Mouse (Mus musculus): Measurements from ENCODE around the gene Dqx1. TPM values are rescaled to one million over a fixed set of nuclear protein-coding genes. Genes with fewer than 3 reads are reported as not detected.

Gene Dqx1
- polyA plus RNA-seq, 1 experiment: 0.84 TPM

GRCm38 (mm10) chr6:83101316-83101687, 43.7 kb downstream of the Dqx1 start, which contains the start of the genes Ccdc142 and Gm42688:
Gene Ccdc142, plus strand, starts transcription at chr6:83101601.
Gene Gm42688, plus strand, starts transcription at chr6:83101617.
- TF ChIP-seq CTCF (IDR thresholded peaks at IDR 0.05; ENCODE audit: control insufficient read depth, insufficient read depth, insufficient replicate concordance, low read depth, low read length) (peak; percentile 30; the same call in 1 of the 2 replicates), POLR2A (IDR thresholded peaks at IDR 0.05; ENCODE audit: control insufficient read depth, low read depth, low read length) (peak; percentile 93)
- Histone ChIP-seq H3K4me1 (ENCODE audit: control insufficient read depth, insufficient read depth, low read length) (peaks cover 19% of the 10 kb centered on the region), H3K36me3 (ENCODE audit: control insufficient read depth, insufficient read depth, low read length) (no peaks in the 10 kb centered on the region), H3K27ac (ENCODE audit: control insufficient read depth, insufficient read depth, low read depth, low read length) (peak within 1 kb of the TSS; percentile 97), H3K4me3 (ENCODE audit: control insufficient read depth, low read depth, low read length) (peak within 1 kb of the TSS; percentile 99), H3K27me3 (ENCODE audit: control insufficient read depth, insufficient read depth, low read length) (no peaks in the 10 kb centered on the region)

- H3K4me3 ChIP-seq (ENCODE audit: control insufficient read depth, low read depth, low read length): peak overlapping the region; percentile 99
- TF ChIP-seq POLR2A (IDR thresholded peaks at IDR 0.05; ENCODE audit: control insufficient read depth, low read depth, low read length): no peak; the same call in none of the 2 replicates
- H3K27me3 ChIP-seq (ENCODE audit: control insufficient read depth, insufficient read depth, low read length): no peaks in the 10 kb centered on the region
- no peaks in the 10 kb centered on the region for H3K36me3 ChIP-seq (ENCODE audit: control insufficient read depth, insufficient read depth, low read length)
- H3K4me1 ChIP-seq (ENCODE audit: control insufficient read depth, insufficient read depth, low read length): peaks cover 19% of the 10 kb centered on the region
- peak overlapping the region; percentile 97 for H3K27ac ChIP-seq (ENCODE audit: control insufficient read depth, insufficient read depth, low read depth, low read length)
Measured at GRCm38 (mm10) chr6:83101688-83102556, 44.3 kb downstream of the Dqx1 start.

GRCm38 (mm10) chr6:83103130-83103650, 45.5 kb downstream of the Dqx1 start:
- peaks cover 24% of the 10 kb centered on the region for H3K4me1 ChIP-seq (ENCODE audit: control insufficient read depth, insufficient read depth, low read length)
- no peaks in the 10 kb centered on the region for H3K27me3 ChIP-seq (ENCODE audit: control insufficient read depth, insufficient read depth, low read length)
- peak overlapping the region; percentile 99 for H3K4me3 ChIP-seq (ENCODE audit: control insufficient read depth, low read depth, low read length)
- H3K27ac ChIP-seq (ENCODE audit: control insufficient read depth, insufficient read depth, low read depth, low read length): no peak overlapping the region
- H3K36me3 ChIP-seq (ENCODE audit: control insufficient read depth, insufficient read depth, low read length): no peaks in the 10 kb centered on the region
- no peak for TF ChIP-seq CTCF (IDR thresholded peaks at IDR 0.05; ENCODE audit: control insufficient read depth, insufficient read depth, insufficient replicate concordance, low read depth, low read length)
- no peak for TF ChIP-seq POLR2A (IDR thresholded peaks at IDR 0.05; ENCODE audit: control insufficient read depth, low read depth, low read length)

GRCm38 (mm10) chr6:83104158-83104557, 46.5 kb downstream of the Dqx1 start:
- peaks cover 24% of the 10 kb centered on the region for H3K4me1 ChIP-seq (ENCODE audit: control insufficient read depth, insufficient read depth, low read length)
- H3K27ac ChIP-seq (ENCODE audit: control insufficient read depth, insufficient read depth, low read depth, low read length): no peak overlapping the region
- TF ChIP-seq CTCF (IDR thresholded peaks at IDR 0.05; ENCODE audit: control insufficient read depth, insufficient read depth, insufficient replicate concordance, low read depth, low read length): no peak
- no peak for TF ChIP-seq POLR2A (IDR thresholded peaks at IDR 0.05; ENCODE audit: control insufficient read depth, low read depth, low read length)
- H3K4me3 ChIP-seq (ENCODE audit: control insufficient read depth, low read depth, low read length): no peak overlapping the region
- H3K36me3 ChIP-seq (ENCODE audit: control insufficient read depth, insufficient read depth, low read length): no peaks in the 10 kb centered on the region
- H3K27me3 ChIP-seq (ENCODE audit: control insufficient read depth, insufficient read depth, low read length): no peaks in the 10 kb centered on the region

GRCm38 (mm10) chr6:83107566-83108400, 50.1 kb downstream of the Dqx1 start:
- peak overlapping the region; percentile 97 for H3K4me3 ChIP-seq (ENCODE audit: control insufficient read depth, low read depth, low read length)
- no peaks in the 10 kb centered on the region for H3K27me3 ChIP-seq (ENCODE audit: control insufficient read depth, insufficient read depth, low read length)
- H3K36me3 ChIP-seq (ENCODE audit: control insufficient read depth, insufficient read depth, low read length): no peaks in the 10 kb centered on the region
- no peak for TF ChIP-seq POLR2A (IDR thresholded peaks at IDR 0.05; ENCODE audit: control insufficient read depth, low read depth, low read length)
- peak; percentile 90 for TF ChIP-seq CTCF (IDR thresholded peaks at IDR 0.05; ENCODE audit: control insufficient read depth, insufficient read depth, insufficient replicate concordance, low read depth, low read length)
- H3K27ac ChIP-seq (ENCODE audit: control insufficient read depth, insufficient read depth, low read depth, low read length): no peak overlapping the region
- peaks cover 13% of the 10 kb centered on the region for H3K4me1 ChIP-seq (ENCODE audit: control insufficient read depth, insufficient read depth, low read length)

- TF ChIP-seq CTCF (IDR thresholded peaks at IDR 0.05; ENCODE audit: control insufficient read depth, insufficient read depth, insufficient replicate concordance, low read depth, low read length) (peak; percentile 7; the same call in 1 of the 2 replicates), POLR2A (IDR thresholded peaks at IDR 0.05; ENCODE audit: control insufficient read depth, low read depth, low read length) (peak; percentile 45)
- H3K4me3 ChIP-seq (ENCODE audit: control insufficient read depth, low read depth, low read length): peak within 1 kb of the TSS; percentile 97
- H3K27ac ChIP-seq (ENCODE audit: control insufficient read depth, insufficient read depth, low read depth, low read length): peak within 1 kb of the TSS; percentile 89
Measured at GRCm38 (mm10) chr6:83108762-83109668, 51.4 kb downstream of the Dqx1 start, which contains the start of gene Mrpl53. Gene Mrpl53, plus strand, starts transcription at chr6:83109040.

More at GRCm38 (mm10) chr6:83108762-83109668, 51.4 kb downstream of the Dqx1 start, which contains the start of gene Mrpl53:
- Histone ChIP-seq H3K36me3 (ENCODE audit: control insufficient read depth, insufficient read depth, low read length) (no peaks in the 10 kb centered on the region), H3K4me1 (ENCODE audit: control insufficient read depth, insufficient read depth, low read length) (peaks cover 9% of the 10 kb centered on the region), H3K27me3 (ENCODE audit: control insufficient read depth, insufficient read depth, low read length) (no peaks in the 10 kb centered on the region)
